Mouse (Mus musculus) inflammation-experienced regulatory T-cells (primary cell): ENCODE measurements around the gene Gm21887. TPM values are rescaled to one million over a fixed set of nuclear protein-coding genes. Genes with fewer than 3 reads are reported as not detected.

ENCODE experiments used
- polyA plus RNA-seq, 2 experiments: library from polyadenylated mRNA; unstranded; fragments of 100-300 nt; shearing (Covaris generic); gene quantifications; one replicate each; pipeline ENCODE4 v1.2.1; 2017

The Gm21887 gene
- 100 to 1,000 TPM; 147 to 244 TPM for polyA plus RNA-seq

DNA sequence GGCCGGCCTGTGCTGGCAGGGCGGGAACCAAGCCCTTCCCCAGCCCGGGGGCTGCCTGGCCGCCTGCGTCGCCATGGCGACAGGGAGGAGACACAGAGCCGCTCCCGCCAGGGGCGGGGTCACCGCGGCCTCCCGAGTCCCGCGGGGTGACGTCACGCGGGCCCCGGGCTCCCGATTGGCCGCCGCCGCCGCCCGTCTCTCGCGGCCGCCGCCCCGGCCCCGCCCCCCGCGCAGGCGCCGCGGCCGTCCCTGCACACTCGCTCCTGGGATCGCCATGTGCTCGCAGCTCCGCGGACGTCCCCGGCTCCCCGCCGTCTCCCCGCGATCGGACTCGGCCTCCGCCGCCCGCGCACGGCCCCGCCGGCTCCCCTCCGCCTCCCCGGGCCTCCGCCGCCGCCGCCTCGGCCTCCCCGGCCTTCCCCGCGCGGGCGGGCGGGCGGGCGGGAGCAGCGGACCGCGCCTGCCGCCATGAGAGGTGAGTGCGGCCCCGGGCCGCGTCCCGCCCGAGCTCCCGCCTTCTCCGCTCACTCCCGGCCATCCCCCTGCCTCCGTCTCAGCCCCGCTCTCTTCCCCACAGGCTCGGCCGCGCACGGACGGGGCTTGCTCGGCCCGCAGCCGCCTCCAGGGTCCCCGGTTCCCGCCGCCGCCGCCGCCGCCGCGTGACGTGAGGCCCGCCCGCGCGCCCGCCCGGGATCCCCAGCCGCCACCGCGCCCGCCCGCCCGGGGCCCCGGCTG, at the start of gene Gm21887:
Gene Gm21887 (plus strand): TSS at position 644 of the 735 bp plus-strand sequence.

Other genes with a start within 250 kb of the Gm21887 start
- not detected for gene 4933400A11Rik, start 230.0 kb upstream of the Gm21887 start, polyA plus RNA-seq